Mouse (Mus musculus): ENCODE results near the gene Plcg2.

Gene Plcg2

DNA sequence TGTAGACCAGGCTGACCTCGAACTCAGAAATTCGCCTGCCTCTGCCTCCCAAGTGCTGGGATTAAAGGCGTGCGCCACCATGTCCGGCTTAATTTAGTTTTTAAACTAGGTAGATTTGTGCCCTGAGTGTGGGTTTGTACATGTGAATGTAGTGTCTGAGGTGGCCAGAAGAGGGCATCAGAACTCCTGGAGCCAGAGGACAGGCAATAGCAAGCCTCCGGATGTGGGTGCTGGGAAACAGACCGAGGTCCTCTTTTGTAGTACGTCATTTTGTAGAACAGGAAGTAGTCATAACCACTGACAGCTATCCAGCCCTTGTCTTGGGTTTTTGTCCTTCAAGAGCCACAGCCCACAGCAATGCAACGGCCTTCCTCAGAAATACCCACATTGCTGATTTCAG lies 141.5 kb downstream of the Plcg2 start:
- peak in 1 of 2 experiments; percentile 9 for DNase-seq

DNA sequence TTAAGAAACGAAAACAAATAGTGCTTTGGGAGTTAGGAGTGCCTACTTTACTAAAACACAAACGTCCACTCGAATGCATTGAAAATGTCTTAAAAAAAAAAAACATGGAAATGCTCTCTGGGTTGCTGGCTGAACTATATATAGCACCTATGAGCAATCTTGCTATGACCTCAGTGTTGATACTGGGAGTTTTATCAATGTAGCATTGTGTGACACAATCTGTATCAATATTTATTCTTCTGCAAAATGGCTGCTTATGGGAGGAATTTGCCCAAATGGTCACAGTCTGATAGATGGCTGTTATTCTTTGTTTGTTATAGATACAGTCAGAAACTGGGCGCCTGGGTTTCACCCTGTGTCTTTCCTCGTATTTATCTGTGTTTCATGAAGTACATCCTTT lies 147.4 kb downstream of the Plcg2 start:
- DNase-seq = no peak

DNA sequence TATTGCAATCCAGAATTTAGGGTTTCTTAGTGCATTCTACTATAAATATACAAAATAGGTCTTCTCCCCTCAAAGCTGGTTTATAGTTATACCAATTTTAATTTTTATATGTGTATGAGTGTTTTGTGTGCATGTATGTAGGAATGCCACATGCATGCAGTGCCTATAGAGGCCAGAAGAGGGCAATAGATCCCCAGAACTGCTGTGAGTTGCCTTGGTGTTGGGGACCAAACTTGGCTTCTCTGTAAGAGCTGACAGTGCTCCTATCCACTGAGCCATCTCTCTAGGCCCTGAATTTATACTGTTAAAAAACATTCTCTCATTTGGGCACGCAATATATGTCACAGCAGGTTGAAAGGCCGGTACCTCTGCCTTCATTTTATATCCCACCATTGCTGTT lies 147.9 kb downstream of the Plcg2 start:
- peak; percentile 58 to 60 for DNase-seq

DNA sequence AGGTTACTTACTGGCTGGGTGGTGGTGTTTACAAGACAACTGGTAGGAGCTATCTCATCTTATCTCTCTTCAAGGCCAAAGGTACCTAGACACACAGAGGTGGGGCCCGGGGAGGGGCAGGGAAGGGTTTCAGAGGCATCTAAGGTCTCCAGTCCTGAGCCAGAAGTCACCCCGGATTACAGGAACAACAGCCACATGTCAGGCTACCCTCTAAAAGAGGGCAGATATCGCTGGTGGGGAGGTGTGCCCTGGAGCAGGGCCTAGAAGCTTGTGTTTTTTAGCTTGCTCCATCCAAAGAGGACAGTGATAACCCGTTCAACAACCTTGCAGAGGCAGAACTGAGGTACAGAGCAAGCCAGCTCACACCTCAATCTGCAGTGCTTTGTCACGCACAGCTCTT lies 148.3 kb downstream of the Plcg2 start:
- DNase-seq = no peak

DNA sequence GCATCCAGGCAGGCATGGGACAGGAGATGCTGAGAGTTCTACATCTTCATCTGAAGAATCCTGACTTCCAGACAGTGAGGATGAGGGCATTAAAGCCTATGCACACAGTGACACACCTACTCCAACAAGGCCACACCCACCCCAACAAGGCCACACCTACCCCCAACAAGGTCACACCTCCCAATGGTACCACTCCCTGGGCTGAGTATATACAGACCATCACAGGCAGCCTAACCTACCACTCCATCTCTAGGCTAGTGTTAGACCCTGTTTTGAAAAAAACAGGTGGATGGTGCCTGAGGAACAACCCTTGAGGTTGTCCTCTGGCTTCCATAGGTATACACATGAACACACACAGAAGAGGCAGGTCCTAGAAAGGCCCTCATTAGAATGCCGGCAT lies 154.2 kb downstream of the Plcg2 start:
- no peak for DNase-seq

DNA sequence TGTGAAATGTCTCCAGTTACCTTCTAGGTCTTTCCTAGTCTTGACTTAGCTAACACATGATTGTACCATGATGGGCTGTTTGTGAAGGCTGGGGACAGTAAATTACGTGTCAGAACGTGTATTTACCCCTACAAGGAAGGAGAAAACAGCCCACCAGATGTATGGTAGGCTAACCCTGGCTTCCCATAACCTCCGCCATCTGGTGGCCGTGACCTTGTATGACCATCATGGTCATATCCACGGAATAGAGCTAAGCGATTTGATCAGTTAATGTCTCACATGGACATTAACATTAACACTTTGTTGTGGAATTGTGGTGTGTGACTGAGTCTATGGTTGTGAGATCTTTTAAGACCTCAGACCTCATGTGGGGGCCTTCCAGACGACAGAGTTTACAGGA lies 160.9 kb downstream of the Plcg2 start:
- DNase-seq = no peak

DNA sequence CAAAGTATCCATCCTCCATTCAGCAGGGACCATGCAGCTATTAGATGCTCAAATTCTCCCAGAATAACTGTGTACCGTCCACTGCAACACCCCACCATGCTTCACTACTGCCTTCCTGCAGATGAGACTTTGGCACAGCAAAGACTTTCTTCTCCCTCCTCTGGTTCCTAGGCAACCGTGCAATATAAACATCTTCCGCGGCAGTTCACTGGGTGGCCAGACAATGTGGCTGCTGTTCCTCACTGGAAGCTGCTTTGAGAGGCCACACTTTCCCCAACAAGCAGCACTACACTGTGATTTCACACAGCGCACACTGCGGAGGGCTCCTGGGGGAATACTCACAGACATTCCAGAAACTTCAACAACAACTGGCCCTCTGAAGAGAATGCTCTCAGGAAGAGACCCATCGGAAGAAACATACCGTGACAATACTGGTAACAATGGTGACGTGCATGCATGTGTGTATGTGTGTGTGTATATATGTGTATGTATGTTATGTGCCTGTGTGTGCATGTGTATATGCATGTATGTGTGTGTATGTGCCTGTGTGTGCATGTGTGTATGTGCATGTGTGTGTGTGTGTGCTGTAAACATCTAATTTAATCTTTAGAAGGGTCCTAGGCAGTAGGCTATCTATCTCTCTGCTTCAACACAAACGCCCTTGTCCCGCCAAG lies 162.4 kb downstream of the Plcg2 start:
- DNase-seq = no peak

DNA sequence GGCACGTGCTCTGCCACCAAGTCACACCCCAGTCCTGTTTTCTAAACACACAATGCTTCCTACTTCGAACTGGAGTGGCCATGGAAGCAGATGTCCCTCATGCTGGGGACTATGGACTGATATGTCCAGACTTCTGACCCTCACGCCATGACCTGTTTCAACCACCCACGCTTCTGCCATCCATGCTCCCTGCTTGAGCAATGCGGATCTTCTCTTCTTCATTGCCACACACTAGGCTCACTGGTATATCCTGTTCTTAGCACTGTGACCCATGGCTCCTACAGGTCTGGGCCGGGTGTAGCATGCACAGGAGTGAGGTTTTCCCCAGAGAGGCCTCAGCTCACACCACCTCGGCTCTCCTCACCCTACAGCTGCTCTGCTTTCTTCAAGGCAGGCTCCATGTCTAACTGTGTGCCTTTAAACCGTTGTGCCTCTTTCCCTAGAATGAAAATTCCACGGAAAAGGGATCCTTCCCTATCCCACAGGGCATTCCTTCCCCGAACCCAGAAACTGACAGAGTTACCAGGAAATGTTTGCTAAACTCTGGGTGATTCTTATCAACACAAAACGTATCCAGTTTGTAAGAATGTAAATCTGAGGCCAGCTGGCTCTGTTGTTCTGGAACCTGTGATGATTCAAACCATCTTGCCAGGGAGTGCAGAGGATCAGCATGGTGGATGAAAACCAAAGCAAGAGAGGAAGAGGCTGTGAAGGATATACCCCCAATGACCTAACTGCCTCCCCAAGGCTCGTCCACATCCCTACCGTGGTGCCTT lies 169.4 kb downstream of the Plcg2 start:
- no peak for DNase-seq

DNA sequence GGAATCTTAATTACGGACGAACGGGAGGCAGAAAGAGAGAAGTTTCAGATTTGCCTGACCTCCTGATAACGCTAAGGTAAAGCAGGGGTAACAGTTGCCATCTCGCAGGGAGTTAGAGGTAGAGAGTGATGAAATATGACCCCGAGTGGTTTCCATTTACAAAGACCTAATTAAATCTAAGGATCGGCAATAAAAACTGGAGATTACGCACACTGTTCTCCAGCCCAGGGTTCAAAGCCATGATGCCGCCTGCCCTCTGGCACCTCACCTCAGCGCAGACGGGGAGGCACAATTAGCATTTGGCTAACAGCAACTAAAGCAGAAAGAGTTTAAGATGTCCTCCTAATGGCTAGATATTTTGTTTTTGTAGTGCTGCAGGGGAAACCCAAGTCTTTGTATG lies 172.4 kb downstream of the Plcg2 start:
- DNase-seq = no peak

DNA sequence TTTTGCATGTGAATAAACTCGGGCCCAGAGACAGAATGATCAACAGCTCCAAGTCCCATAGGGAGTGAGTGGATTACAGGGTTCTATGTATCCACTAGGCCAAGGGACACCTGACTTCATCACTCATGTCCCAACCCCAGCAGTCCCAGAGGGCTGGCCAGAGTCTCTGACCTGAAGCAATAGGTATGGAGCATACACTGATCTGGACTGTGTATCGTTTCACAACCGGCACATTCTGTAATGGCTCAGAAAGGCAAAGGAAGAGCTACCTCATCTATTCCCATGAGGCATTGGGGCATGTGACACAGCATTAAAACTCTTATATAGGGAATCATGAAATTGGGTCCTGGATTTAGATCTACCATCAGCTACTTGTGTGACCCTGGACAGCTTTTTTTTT lies 174.5 kb downstream of the Plcg2 start:
- no peak for DNase-seq

DNA sequence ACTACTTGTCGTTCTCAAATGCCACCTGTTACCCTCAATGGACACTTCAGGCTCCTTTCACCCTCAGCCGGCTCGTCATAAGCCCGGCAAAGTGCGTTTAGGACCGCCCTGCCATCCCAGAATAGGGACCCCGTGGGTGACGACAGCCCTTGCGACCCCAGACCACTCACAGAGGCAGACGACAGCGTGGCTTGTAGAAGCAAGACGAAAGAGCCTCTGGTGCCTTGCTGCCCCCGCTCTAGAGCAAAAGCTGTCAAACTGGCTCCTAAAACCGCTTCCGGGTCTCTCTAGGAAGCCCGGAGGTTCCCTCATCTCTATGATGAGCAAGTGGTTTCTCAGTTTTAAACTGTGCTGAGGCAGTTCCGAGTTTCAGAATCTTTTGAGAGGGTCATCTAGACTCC lies 175.3 kb downstream of the Plcg2 start, which contains the start of gene Sdr42e1:
Gene Sdr42e1 (minus strand): TSS at position 260 of the 401 bp plus-strand sequence.
- peak; percentile 79 to 84 for DNase-seq

DNA sequence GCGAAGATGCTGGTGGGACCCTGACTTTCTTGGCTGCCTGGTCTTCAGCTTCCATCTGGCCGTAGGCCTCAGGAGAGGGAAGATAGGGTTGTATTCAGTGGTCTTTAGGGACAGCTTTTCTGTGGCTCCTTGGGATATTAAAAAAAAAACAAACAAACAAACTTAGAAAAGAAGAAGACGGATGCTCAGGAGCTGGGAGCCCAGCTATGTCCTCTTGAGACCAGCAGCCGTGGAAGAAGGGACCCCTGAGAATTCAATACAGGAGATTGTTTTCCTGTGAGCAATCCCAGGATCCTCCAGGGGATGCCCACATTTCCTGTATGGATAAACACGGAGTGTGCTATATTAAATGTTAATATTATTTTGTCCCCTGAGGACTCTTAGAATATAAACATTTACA lies 177.1 kb downstream of the Plcg2 start:
- no peak for DNase-seq

DNA sequence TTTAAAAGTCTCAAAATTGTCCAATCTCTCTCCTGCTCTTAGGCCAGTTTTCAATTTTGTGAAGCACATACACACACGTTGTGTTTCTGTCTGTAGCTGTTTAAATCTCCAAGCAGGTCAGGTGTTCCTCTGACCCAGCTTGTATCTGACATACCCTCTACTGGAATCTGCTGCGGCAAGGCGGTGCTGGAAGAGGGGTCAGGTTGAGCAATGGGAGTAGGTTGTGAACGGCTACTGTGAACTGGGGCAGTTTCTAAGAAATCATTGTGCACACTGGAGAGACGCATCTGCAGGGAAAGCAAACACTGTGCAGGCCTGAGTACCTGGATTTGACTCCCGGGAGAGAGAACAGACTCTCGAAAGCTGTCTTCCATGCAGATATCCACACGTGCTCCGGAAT lies 178.4 kb downstream of the Plcg2 start:
- no peak for DNase-seq

DNA sequence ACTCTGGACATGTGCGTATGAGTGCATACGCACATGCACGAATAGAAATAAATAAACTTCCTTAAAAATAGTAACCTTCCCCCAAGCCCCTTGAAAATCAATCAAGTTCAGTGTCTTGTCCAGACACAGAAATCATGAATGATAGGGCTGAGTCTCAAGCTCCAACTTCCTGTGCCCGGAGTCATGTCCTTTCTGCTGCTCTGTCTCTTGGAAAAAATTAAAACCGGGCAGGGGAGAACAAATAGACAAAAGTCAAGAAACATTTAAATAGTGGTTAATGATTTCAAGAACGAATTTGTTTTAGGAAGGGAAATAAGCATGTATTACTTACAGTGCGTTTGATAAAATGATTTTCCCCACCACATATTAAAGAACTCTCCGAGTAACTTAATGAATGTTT lies 178.9 kb downstream of the Plcg2 start:
- DNase-seq = no peak

DNA sequence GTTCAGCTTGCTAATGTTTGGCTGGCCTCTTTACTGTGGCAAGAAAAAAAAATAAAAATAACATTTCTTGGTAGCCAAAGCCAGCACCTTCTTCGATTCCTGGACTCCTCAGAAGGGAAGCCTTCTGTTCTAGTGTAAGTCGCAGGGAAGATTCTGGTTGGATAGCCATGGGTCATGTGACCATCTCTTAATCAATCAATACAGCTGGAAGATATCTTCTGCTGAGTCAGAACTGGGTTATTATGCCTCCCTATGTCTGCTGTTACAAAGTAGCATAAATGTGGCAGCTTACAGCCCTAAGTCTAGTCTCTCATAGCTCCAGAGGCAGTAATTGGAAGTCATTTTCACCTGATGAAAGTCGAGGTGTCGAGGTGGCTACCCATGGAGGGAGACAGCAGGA lies 180.6 kb downstream of the Plcg2 start:
- no peak for DNase-seq

DNA sequence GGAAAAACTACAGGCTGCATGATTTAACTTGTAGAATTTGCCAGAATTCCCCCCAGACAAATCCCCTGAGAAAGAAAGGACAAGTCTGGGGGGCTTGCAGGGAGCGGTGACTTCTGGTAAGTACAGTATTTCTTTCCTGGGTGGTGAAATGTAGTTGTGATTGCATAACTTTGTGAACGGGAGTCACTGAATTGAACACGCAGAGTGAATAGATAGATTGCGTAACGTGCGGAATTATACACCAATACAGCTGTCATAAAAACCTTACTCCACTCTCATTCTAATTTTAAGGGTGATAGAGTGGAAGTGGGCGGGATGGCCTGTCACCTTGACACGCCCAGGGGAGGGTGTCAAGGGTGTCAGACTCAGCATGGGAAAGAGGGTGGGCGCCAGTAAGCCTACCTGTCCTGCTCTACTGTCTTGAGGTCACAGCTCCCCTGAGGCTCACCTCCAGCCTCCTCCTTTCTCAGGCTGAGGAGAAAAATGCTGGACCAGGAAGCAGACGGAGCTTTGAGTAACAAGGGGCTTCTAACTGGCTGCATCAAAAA lies 185.9 kb downstream of the Plcg2 start:
- no peak for DNase-seq

DNA sequence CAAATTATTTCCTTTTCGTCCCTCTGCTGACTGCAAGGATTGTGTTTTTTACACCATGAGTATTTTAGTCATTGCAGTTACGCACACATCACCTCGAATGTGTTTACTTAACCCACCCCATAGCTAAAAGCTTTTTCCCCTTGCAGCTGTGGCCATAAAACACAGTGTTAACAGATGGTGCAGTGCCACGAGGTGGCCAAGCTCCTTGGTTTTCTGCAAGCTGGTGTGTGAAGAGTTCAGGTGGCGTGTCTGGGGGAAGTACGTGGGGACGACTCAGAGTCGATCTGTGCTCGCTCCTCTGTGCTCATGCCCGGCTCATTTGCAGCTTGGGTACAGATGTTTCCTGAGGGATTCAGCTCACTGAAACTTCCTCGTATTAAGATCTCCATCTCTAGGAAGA lies 186.4 kb downstream of the Plcg2 start:
- DNase-seq = no peak

All from B cell, adult 2 months (primary cell).